Mouse (Mus musculus) left cerebral cortex, adult 6 months (tissue): ENCODE data around the gene Prps1l1. TPM values are rescaled to one million over a fixed set of nuclear protein-coding genes. Genes with fewer than 3 reads are reported as not detected.

Source experiments
- long read RNA-seq, 2 experiments: library from polyadenylated mRNA; unstranded; transcript quantifications; one replicate each; pipeline ENCODE4 v2.0.0; 2019 to 2020
- polyA plus RNA-seq: library from polyadenylated mRNA; unstranded; fragments of <200 nt; fragmentation: Nextera tagmentation; gene quantifications from 2 replicates; pipeline ENCODE4 v1.2.3, GENCODE M21; 2021

Gene Prps1l1
- not detected in 2 replicates for polyA plus RNA-seq
- long read RNA-seq, experiment 1 = 0 reads
- long read RNA-seq, experiment 2 = 0 reads

DNA sequence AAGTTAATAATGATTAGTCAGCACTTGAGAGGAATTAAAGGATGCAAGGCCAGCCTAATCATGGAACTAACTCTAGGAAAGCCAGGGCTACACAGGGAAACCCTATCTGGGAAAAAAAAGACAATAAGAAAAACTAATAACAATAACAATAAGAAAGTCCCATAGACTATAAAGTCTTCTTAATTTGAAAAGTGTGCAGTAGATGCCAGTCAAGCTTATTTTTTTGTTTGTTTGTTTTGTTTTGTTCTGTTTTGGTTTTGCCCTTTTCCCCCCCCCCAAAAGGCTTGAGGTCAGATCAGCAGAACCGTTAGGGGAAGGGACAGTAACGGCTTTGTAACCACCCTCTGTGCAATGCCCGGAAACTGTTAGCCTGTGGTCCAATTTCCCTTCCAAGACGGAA, at the start of gene Prps1l1:
TSS of gene Prps1l1 (plus strand) at position 301 of the 400 bp plus-strand sequence.

Other genes with a start within 250 kb of the Prps1l1 start
- gene Hdac9, start 67.7 kb upstream of the Prps1l1 start, polyA plus RNA-seq = 9.7 and 10.2 TPM in 2 replicates
- 31.3 and 37.5 TPM in 2 replicates for gene Snx13, start 62.4 kb downstream of the Prps1l1 start, polyA plus RNA-seq